Mouse (Mus musculus): Measurements from ENCODE around the gene Ugt1a9.

GRCm38 (mm10) chr1:88137264-88137663 is 66.7 kb downstream of the Ugt1a9 start:
- no peak for TF ChIP-seq CTCF (IDR thresholded peaks at IDR 0.05; ENCODE audit: low read depth)
- TF ChIP-seq EP300 (optimal IDR thresholded peaks at IDR 0.05): no peak

Data from stomach, postnatal 0 days (tissue).